Mouse (Mus musculus) limb, embryonic 14.5 days (tissue): ENCODE results near the gene Tmem129. TPM values are rescaled to one million over a fixed set of nuclear protein-coding genes. Genes with fewer than 3 reads are reported as not detected.

Experiments
- ATAC-seq: fragments of 200-750 bp; cut with Nextera tagmentation; 2 replicates; pipeline ENCODE4 v1.8.0; 2017; ENCODE audit warnings: low read depth, moderate number of reproducible peaks, moderate TSS enrichment; ENCODE audit not compliant: low FRiP score
- DNase-seq: peaks from one replicate; pipeline ENCODE4 v3.0.0-alpha.2; 2015; ENCODE audit warnings: low spot score
- H3K27ac ChIP-seq: fragments of 300-500 bp; sonication (generic); replicated peaks from 2 replicates; pipeline ENCODE4 v1.5.1; 2014; ENCODE audit warnings: low read depth, mild to moderate bottlenecking, low read length, moderate library complexity, mixed read lengths
- H3K27me3 ChIP-seq: fragments of 300-500 bp; sonication (generic); 2 replicates; pipeline ENCODE4 v1.6.1; 2014; ENCODE audit warnings: low read length, mixed read lengths; ENCODE audit not compliant: control insufficient read depth, insufficient read depth
- H3K36me3 ChIP-seq: fragments of 300-500 bp; sonication (generic); 2 replicates; pipeline ENCODE4 v1.6.1; 2014; ENCODE audit warnings: mild to moderate bottlenecking, low read length, moderate library complexity, mixed read lengths; ENCODE audit not compliant: control insufficient read depth, insufficient read depth
- H3K4me1 ChIP-seq: fragments of 300-500 bp; sonication (generic); 2 replicates; pipeline ENCODE4 v1.6.1; 2014; ENCODE audit warnings: antibody characterized with exemption, low read length, mixed read lengths; ENCODE audit not compliant: control insufficient read depth, insufficient read depth
- H3K4me2 ChIP-seq: fragments of 300-500 bp; sonication (generic); replicated peaks from 2 replicates; pipeline ENCODE4 v1.6.1; 2014; ENCODE audit warnings: low read depth, mild to moderate bottlenecking, low read length, moderate library complexity; ENCODE audit not compliant: severe bottlenecking
- H3K4me3 ChIP-seq: fragments of 300-500 bp; sonication (generic); replicated peaks from 2 replicates; pipeline ENCODE4 v1.5.1; 2014; ENCODE audit warnings: low read length
- H3K9ac ChIP-seq: fragments of 300-500 bp; sonication (generic); 2 replicates; pipeline ENCODE4 v1.6.1; 2014; ENCODE audit warnings: mild to moderate bottlenecking, low read depth, low read length, moderate library complexity; ENCODE audit not compliant: severe bottlenecking
- H3K9me3 ChIP-seq: fragments of 300-500 bp; sonication (generic); 2 replicates; pipeline ENCODE4 v1.6.1; 2016; ENCODE audit warnings: low read length; ENCODE audit not compliant: control insufficient read depth
- POLR2A ChIP-seq: fragments of 200-500 bp; IDR thresholded peaks from 2 replicates; pipeline ENCODE4 v1.8.0; 2012; ENCODE audit warnings: inconsistent platforms, mild to moderate bottlenecking, moderate library complexity, borderline replicate concordance; ENCODE audit not compliant: insufficient read depth, insufficient read length; ENCODE audit errors: extremely low read depth
- WGBS: fragments of 180-500 bp; shearing (Covaris S2); extraction: QIAGEN DNeasy Blood & Tissue Kit; methylation state at CpG from one replicate; pipeline ENCODE4 v1.1.7; 2014; 5-methylcytosine and 5-hydroxymethylcytosine counted together
- polyA plus RNA-seq, 2 experiments: library from polyadenylated mRNA; depleted of rRNA in 1 of 2; stranded (reverse) in 1 of 2; unstranded in 1 of 2; fragments of >200 nt; fragmentation: Nextera tagmentation in 1 of 2; extraction: Ambion mirVana in 1 of 2; gene quantifications; 2 replicates each; pipeline versions ENCODE4 v1.2.1 to v1.2.3; 2012 to 2014

Tmem129 gene
- polyA plus RNA-seq, 2 experiments, result 44.9 to 49.9 TPM

DNA sequence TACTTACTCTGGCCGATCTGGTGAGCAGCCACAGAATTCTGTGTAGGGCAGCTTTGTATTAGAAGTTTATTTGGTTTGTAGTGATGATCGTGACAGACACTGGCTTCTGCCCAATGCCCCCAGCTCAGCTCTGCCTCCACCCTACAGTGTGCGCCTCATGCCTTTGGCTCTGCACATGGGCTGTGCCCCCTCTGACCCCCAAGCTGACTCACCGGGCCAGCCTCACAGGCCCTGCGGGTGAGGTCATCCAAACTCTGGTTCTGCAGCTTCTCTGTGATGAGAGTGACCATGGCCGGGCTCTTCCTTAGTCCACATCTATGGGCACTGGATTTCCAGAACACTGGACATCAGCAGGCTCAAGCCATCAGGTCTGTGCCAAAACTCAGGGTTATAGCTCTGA is 43.8 kb downstream of the Tmem129 start:
- no peak overlapping the region for H3K27ac ChIP-seq
- H3K9ac ChIP-seq, result no peak overlapping the region
- DNase-seq (no peak), ATAC-seq (no peak)
- no peak overlapping the region for H3K4me3 ChIP-seq
- H3K36me3 ChIP-seq, result peaks cover 42% of the 10 kb centered on the region
- no peak overlapping the region for H3K4me2 ChIP-seq
- TF ChIP-seq POLR2A, result no peak
- no peaks in the 10 kb centered on the region for H3K9me3 ChIP-seq
- H3K27me3 ChIP-seq, result no peaks in the 10 kb centered on the region
- no peaks in the 10 kb centered on the region for H3K4me1 ChIP-seq
- WGBS, result 95% methylated on average over 6 of the region's 6 CpGs

DNA sequence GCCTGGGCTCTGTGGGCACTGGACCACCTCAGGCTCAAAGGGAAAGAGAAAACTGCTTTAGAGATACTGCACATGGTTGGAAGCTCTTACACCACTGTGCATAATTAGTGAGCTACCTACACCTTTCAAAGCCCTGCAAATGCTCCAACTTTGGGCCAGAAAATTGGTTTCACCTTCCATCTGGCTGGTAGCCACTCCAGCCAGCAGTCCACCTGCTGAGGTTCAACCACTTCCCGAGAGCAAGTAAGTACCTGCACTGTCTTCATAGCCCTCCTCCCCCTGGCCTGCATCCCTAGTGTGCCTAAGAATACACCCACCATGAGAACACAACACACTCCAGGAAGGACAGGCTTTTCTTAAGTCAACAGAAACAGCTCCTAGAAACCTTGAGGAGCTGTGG is 46.4 kb downstream of the Tmem129 start:
- ATAC-seq (no peak), DNase-seq (no peak)
- Histone ChIP-seq H3K4me1 (no peaks in the 10 kb centered on the region), H3K9ac (no peak overlapping the region), H3K27ac (no peak overlapping the region), H3K27me3 (no peaks in the 10 kb centered on the region), H3K36me3 (peaks cover 68% of the 10 kb centered on the region), H3K9me3 (no peaks in the 10 kb centered on the region), H3K4me2 (no peak overlapping the region), H3K4me3 (no peak overlapping the region)
- 85% methylated on average over 1 of the region's 1 CpGs for WGBS
- TF ChIP-seq POLR2A, result no peak

DNA sequence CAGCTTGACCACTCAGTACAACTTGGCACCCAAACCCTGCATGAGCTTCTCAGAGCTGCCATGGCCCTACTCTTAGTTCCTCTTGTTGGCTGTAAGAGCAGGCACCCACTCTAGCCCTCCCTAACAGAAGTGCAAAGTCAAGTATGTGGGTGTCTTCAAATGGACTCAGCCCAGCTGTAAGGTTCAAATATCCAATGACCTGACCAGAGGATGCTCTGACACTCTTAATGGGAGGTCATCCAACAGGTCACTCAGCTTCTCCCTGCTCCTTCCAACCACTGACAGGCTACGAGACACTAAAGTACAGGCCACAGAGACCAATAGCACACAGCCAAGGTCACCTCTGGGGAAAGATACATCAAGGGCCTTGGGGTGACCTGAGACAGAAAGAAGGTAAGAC is 49.0 kb downstream of the Tmem129 start:
- no peak for TF ChIP-seq POLR2A
- H3K4me2 ChIP-seq, result no peak overlapping the region
- H3K4me1 ChIP-seq, result no peaks in the 10 kb centered on the region
- H3K27me3 ChIP-seq, result no peaks in the 10 kb centered on the region
- H3K9ac ChIP-seq, result no peak overlapping the region
- ATAC-seq, result no peak
- no peak overlapping the region for H3K4me3 ChIP-seq
- WGBS, result 78% methylated on average over 1 of the region's 1 CpGs
- peaks cover 71% of the 10 kb centered on the region for H3K36me3 ChIP-seq
- no peaks in the 10 kb centered on the region for H3K9me3 ChIP-seq
- no peak overlapping the region for H3K27ac ChIP-seq
- no peak for DNase-seq

DNA sequence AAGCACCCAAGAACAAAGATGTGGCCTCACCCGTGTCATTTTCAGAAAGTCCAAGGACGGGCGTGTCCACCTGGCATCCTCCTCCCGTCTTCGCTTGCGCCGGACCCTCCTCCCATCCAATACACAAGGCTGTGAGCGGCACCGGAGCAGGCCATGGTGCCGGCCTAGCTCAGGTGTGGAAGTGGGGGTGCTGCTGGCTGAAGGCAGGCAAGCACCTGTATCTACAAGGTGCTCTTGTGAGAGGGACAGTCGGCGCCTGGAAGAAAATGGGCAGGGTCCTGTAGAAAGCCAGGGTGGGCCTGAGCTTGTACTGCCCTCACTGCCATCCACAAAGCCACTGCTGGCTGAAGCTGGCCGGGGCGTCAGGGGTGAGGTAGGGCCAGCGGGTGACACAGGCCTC is 50.8 kb downstream of the Tmem129 start:
- H3K27ac ChIP-seq, result no peak overlapping the region
- ATAC-seq, result no peak
- 91% methylated on average over 13 of the region's 15 CpGs for WGBS
- DNase-seq, result no peak
- no peak overlapping the region for H3K4me3 ChIP-seq
- H3K36me3 ChIP-seq, result peaks cover 64% of the 10 kb centered on the region
- H3K9ac ChIP-seq, result no peak overlapping the region
- no peak overlapping the region for H3K4me2 ChIP-seq
- no peaks in the 10 kb centered on the region for H3K9me3 ChIP-seq
- no peaks in the 10 kb centered on the region for H3K27me3 ChIP-seq
- H3K4me1 ChIP-seq, result no peaks in the 10 kb centered on the region
- no peak for TF ChIP-seq POLR2A

DNA sequence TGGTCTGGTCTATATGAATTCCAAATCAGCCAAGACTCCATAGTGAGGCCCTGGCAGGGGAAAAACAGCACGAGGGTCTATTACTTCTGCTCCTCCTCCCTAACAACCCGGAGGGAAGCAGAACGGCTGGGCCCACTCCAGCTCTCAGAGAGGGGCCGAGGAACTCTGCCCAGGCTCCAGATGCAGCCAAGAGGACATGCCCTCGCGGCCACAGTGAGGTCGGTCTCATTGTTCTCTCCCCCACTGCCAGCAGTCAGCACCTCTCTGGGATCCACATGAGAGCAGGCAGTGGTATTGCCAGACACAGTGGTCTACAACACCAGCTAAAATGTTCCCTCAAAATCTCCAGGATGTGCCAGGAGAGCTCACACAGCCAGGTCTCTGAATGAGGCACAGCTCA is 51.6 kb downstream of the Tmem129 start:
- 77% methylated on average over 7 of the region's 7 CpGs for WGBS

DNA sequence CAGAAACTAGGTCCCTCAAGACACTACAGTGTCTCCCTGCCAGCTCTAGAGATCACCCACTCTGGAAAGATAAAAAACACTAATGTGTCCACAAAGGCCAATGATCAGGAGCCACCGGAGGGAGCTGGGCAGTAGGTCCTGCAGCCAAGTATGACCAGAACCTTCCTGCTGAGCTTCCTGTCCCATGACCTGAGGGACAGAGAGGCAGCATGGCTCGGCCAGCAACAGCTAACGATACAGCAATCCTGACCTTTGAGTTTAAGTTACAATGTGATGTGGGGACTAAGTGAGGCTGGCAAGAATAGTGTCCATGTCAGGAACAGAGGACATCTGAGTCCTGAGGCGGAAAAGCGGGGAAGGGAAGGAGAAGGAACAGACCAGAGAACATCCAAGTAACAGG is 52.9 kb downstream of the Tmem129 start:
- no peaks in the 10 kb centered on the region for H3K4me1 ChIP-seq
- no peak for DNase-seq
- no peak overlapping the region for H3K4me2 ChIP-seq
- 86% methylated on average over 5 of the region's 5 CpGs for WGBS
- H3K4me3 ChIP-seq, result no peak overlapping the region
- H3K36me3 ChIP-seq, result peaks cover 54% of the 10 kb centered on the region
- H3K27ac ChIP-seq, result no peak overlapping the region
- no peaks in the 10 kb centered on the region for H3K9me3 ChIP-seq
- H3K9ac ChIP-seq, result no peak overlapping the region
- no peaks in the 10 kb centered on the region for H3K27me3 ChIP-seq
- ATAC-seq, result no peak
- TF ChIP-seq POLR2A, result no peak

More for the DNA sequence above, 51.6 kb downstream of the Tmem129 start:
- Histone ChIP-seq H3K4me3 (no peak overlapping the region), H3K36me3 (peaks cover 56% of the 10 kb centered on the region), H3K4me1 (no peaks in the 10 kb centered on the region), H3K27me3 (no peaks in the 10 kb centered on the region), H3K27ac (no peak overlapping the region), H3K9me3 (no peaks in the 10 kb centered on the region), H3K9ac (no peak overlapping the region), H3K4me2 (no peak overlapping the region)
- ATAC-seq (no peak), DNase-seq (no peak)
- TF ChIP-seq POLR2A, result no peak

Other genes starting within 250 kb of the Tmem129 start
- gene Nkx1-1, start 224.4 kb downstream of the Tmem129 start, polyA plus RNA-seq (2012; rRNA removed), result not detected in 2 replicates
- gene Nkx1-1, start 224.4 kb downstream of the Tmem129 start, polyA plus RNA-seq (2014; fragmentation: Nextera tagmentation; extraction: Ambion mirVana), result not detected in 2 replicates
- gene Fam53a, start 28.8 kb downstream of the Tmem129 start, polyA plus RNA-seq (2012; rRNA removed), result 34.0 and 44.5 TPM in 2 replicates
- gene Fam53a, start 28.8 kb downstream of the Tmem129 start, polyA plus RNA-seq (2014; fragmentation: Nextera tagmentation; extraction: Ambion mirVana), result 68.4 and 79.6 TPM in 2 replicates
- gene Gm9903, start 28.5 kb downstream of the Tmem129 start, polyA plus RNA-seq (2012; rRNA removed), result 0.78 and 0.80 TPM in 2 replicates
- 0.73 and 0.89 TPM in 2 replicates for gene Gm9903, start 28.5 kb downstream of the Tmem129 start, polyA plus RNA-seq (2014; fragmentation: Nextera tagmentation; extraction: Ambion mirVana)
- 110 and 148 TPM in 2 replicates for gene Slbp, start 5.8 kb downstream of the Tmem129 start, polyA plus RNA-seq (2012; rRNA removed)
- gene Slbp, start 5.8 kb downstream of the Tmem129 start, polyA plus RNA-seq (2014; fragmentation: Nextera tagmentation; extraction: Ambion mirVana), result 190 and 199 TPM in 2 replicates
- gene Tacc3, start 288 bp downstream of the Tmem129 start, polyA plus RNA-seq (2012; rRNA removed), result 84.3 and 103 TPM in 2 replicates
- 147 and 154 TPM in 2 replicates for gene Tacc3, start 288 bp downstream of the Tmem129 start, polyA plus RNA-seq (2014; fragmentation: Nextera tagmentation; extraction: Ambion mirVana)
- 143 and 179 TPM in 2 replicates for gene Fgfr3, start 63.3 kb upstream of the Tmem129 start, polyA plus RNA-seq (2012; rRNA removed)
- 27.5 and 32.9 TPM in 2 replicates for gene Fgfr3, start 63.3 kb upstream of the Tmem129 start, polyA plus RNA-seq (2014; fragmentation: Nextera tagmentation; extraction: Ambion mirVana)
- 31.3 and 33.0 TPM in 2 replicates for gene Letm1, start 124.4 kb upstream of the Tmem129 start, polyA plus RNA-seq (2012; rRNA removed)
- gene Letm1, start 124.4 kb upstream of the Tmem129 start, polyA plus RNA-seq (2014; fragmentation: Nextera tagmentation; extraction: Ambion mirVana), result 44.4 and 49.9 TPM in 2 replicates
- gene Nsd2, start 162.3 kb upstream of the Tmem129 start, polyA plus RNA-seq (2012; rRNA removed), result 50.7 and 52.6 TPM in 2 replicates
- 46.2 and 46.6 TPM in 2 replicates for gene Nsd2, start 162.3 kb upstream of the Tmem129 start, polyA plus RNA-seq (2014; fragmentation: Nextera tagmentation; extraction: Ambion mirVana)